Mouse (Mus musculus) heart, embryonic 14.5 days (tissue): Measurements from ENCODE around the gene Rhog. TPM values are rescaled to one million over a fixed set of nuclear protein-coding genes. Genes with fewer than 3 reads are reported as not detected.

Experiments
- ATAC-seq: fragments of 200-750 bp; cut with Nextera tagmentation; 2 replicates; pipeline ENCODE4 v1.8.0; 2017; ENCODE audit warnings: low read depth, moderate TSS enrichment; ENCODE audit not compliant: insufficient number of reproducible peaks, insufficient read depth, low FRiP score
- H3K27ac ChIP-seq, 2 experiments: fragments of 200-500 bp in 1 of 2; fragments of 300-500 bp in 1 of 2; sonication (generic) in 1 of 2; replicated peaks in 1 of 2; 2 replicates each; pipeline ENCODE4 v1.5.1; 2012 to 2014; ENCODE audit warnings: low read depth in 2 of 2, low read length in 2 of 2, control low read depth in 1 of 2, mild to moderate bottlenecking in 1 of 2, mixed read lengths in 1 of 2; ENCODE audit not compliant: control insufficient read depth in 1 of 2, insufficient read depth in 1 of 2
- H3K27me3 ChIP-seq: fragments of 300-500 bp; sonication (generic); 2 replicates; pipeline ENCODE4 v1.6.1; 2014; ENCODE audit warnings: mild to moderate bottlenecking, low read length, control low read depth; ENCODE audit not compliant: control insufficient read depth, insufficient read depth
- H3K36me3 ChIP-seq: fragments of 300-500 bp; sonication (generic); 2 replicates; pipeline ENCODE4 v1.6.1; 2014; ENCODE audit warnings: mild to moderate bottlenecking, control low read depth, low read length, mixed read lengths; ENCODE audit not compliant: control insufficient read depth, insufficient read depth
- H3K4me1 ChIP-seq, 2 experiments: fragments of 200-500 bp in 1 of 2; fragments of 300-500 bp in 1 of 2; sonication (generic) in 1 of 2; 2 replicates each; pipeline ENCODE4 v1.6.1; 2012 to 2014; ENCODE audit warnings: low read length in 2 of 2, control low read depth in 1 of 2, mixed read lengths in 1 of 2; ENCODE audit not compliant: control insufficient read depth in 2 of 2, insufficient read depth in 2 of 2
- H3K4me2 ChIP-seq: fragments of 300-500 bp; sonication (generic); 2 replicates; pipeline ENCODE4 v1.6.1; 2014; ENCODE audit warnings: mild to moderate bottlenecking, low read length
- H3K4me3 ChIP-seq, 2 experiments: fragments of 200-500 bp in 1 of 2; fragments of 300-500 bp in 1 of 2; sonication (generic) in 1 of 2; 2 replicates each; pipeline ENCODE4 v1.5.1; 2012 to 2014; ENCODE audit warnings: low read length in 2 of 2, mild to moderate bottlenecking in 2 of 2, control low read depth in 1 of 2, low read depth in 1 of 2, moderate library complexity in 1 of 2; ENCODE audit not compliant: control insufficient read depth in 1 of 2, insufficient read depth in 1 of 2
- H3K9ac ChIP-seq: fragments of 300-500 bp; sonication (generic); 2 replicates; pipeline ENCODE4 v1.6.1; 2014; ENCODE audit warnings: mild to moderate bottlenecking, low read length
- H3K9me3 ChIP-seq: fragments of 300-500 bp; sonication (generic); 2 replicates; pipeline ENCODE4 v1.6.1; 2016; ENCODE audit warnings: low read length, control low read depth; ENCODE audit not compliant: control insufficient read depth
- WGBS: fragments of 180-500 bp; shearing (Covaris S2); extraction: QIAGEN DNeasy Blood & Tissue Kit; methylation state at CpG from one replicate; pipeline ENCODE4 v1.1.7; 2014; 5-methylcytosine and 5-hydroxymethylcytosine counted together
- polyA plus RNA-seq: library from polyadenylated mRNA; unstranded; fragments of >200 nt; fragmentation: Nextera tagmentation; extraction: Ambion mirVana; gene quantifications from 2 replicates; pipeline ENCODE4 v1.2.1, GENCODE M21; 2014

The Rhog gene
- polyA plus RNA-seq, 1 experiment from 2014 or later, result 43.8 TPM

GRCm38 (mm10) chr7:102245775-102246174 lies 10.1 kb downstream of the Rhog start:
- 9% methylated on average over 1 of the region's 1 CpGs for WGBS
- Histone ChIP-seq H3K9me3 (no peaks in the 10 kb centered on the region), H3K9ac (peak overlapping the region; percentile 48), H3K4me2 (peak overlapping the region; percentile 83; the same call in 1 of the 2 replicates), H3K4me3 (no peak overlapping the region), H3K27ac (peak overlapping the region; percentile 3 to 57; a peak in 2 of 4 replicates), H3K36me3 (peaks cover 22% of the 10 kb centered on the region), H3K4me1 (peaks cover 35 to 70% of the 10 kb centered on the region in 2 experiments), H3K27me3 (no peaks in the 10 kb centered on the region)
- no peak for ATAC-seq

- no peak overlapping the region for H3K4me2 ChIP-seq
- WGBS, result 77% methylated on average over 3 of the region's 3 CpGs
- no peak overlapping the region for H3K4me3 ChIP-seq
- no peak for ATAC-seq
- H3K4me1 ChIP-seq, result peaks cover 35 to 70% of the 10 kb centered on the region in 2 experiments
- no peak overlapping the region for H3K9ac ChIP-seq
- H3K27me3 ChIP-seq, result no peaks in the 10 kb centered on the region
- no peaks in the 10 kb centered on the region for H3K9me3 ChIP-seq
- peaks cover 30% of the 10 kb centered on the region for H3K36me3 ChIP-seq
- H3K27ac ChIP-seq, result peak overlapping the region in 1 of 2 experiments; percentile 19; a peak in 2 of 4 replicates
These were observed 10.9 kb downstream of the Rhog start for GRCm38 (mm10) chr7:102244782-102245535.

GRCm38 (mm10) chr7:102243870-102244269 lies 12.0 kb downstream of the Rhog start:
- no peak overlapping the region for H3K4me2 ChIP-seq
- ATAC-seq, result no peak
- H3K4me3 ChIP-seq, result no peak overlapping the region
- H3K9me3 ChIP-seq, result no peaks in the 10 kb centered on the region
- no peaks in the 10 kb centered on the region for H3K27me3 ChIP-seq
- H3K36me3 ChIP-seq, result peaks cover 41% of the 10 kb centered on the region
- peaks cover 33 to 67% of the 10 kb centered on the region in 2 experiments for H3K4me1 ChIP-seq
- no peak overlapping the region for H3K9ac ChIP-seq
- 76% methylated on average over 2 of the region's 2 CpGs for WGBS
- H3K27ac ChIP-seq, result no peak overlapping the region

GRCm38 (mm10) chr7:102242917-102243316 lies 12.9 kb downstream of the Rhog start:
- ATAC-seq, result no peak
- WGBS, result 44% methylated on average over 3 of the region's 3 CpGs
- Histone ChIP-seq H3K9me3 (no peaks in the 10 kb centered on the region), H3K36me3 (peaks cover 51% of the 10 kb centered on the region), H3K27ac (no peak overlapping the region), H3K4me3 (no peak overlapping the region), H3K4me2 (no peak overlapping the region), H3K4me1 (peaks cover 31 to 58% of the 10 kb centered on the region in 2 experiments), H3K27me3 (no peaks in the 10 kb centered on the region), H3K9ac (no peak overlapping the region)

- 70% methylated on average over 5 of the region's 5 CpGs for WGBS
These were observed 13.5 kb downstream of the Rhog start for GRCm38 (mm10) chr7:102242371-102242770.

GRCm38 (mm10) chr7:102239591-102239990 lies 16.3 kb downstream of the Rhog start:
- H3K27ac ChIP-seq, result no peak overlapping the region
- H3K9me3 ChIP-seq, result no peaks in the 10 kb centered on the region
- peaks cover 84% of the 10 kb centered on the region for H3K36me3 ChIP-seq
- no peaks in the 10 kb centered on the region for H3K27me3 ChIP-seq
- no peak for ATAC-seq
- H3K4me3 ChIP-seq, result no peak overlapping the region
- no peak overlapping the region for H3K9ac ChIP-seq
- H3K4me2 ChIP-seq, result no peak overlapping the region
- peaks cover 7 to 27% of the 10 kb centered on the region in 2 experiments for H3K4me1 ChIP-seq
- 88% methylated on average over 16 of the region's 16 CpGs for WGBS

More at GRCm38 (mm10) chr7:102242371-102242770, 13.5 kb downstream of the Rhog start:
- no peak overlapping the region for H3K4me3 ChIP-seq
- H3K4me1 ChIP-seq, result peaks cover 26 to 54% of the 10 kb centered on the region in 2 experiments
- no peaks in the 10 kb centered on the region for H3K9me3 ChIP-seq
- no peak overlapping the region for H3K9ac ChIP-seq
- no peaks in the 10 kb centered on the region for H3K27me3 ChIP-seq
- no peak overlapping the region for H3K4me2 ChIP-seq
- peaks cover 56% of the 10 kb centered on the region for H3K36me3 ChIP-seq
- H3K27ac ChIP-seq, result no peak overlapping the region
- ATAC-seq, result no peak

- H3K4me2 ChIP-seq, result no peak overlapping the region
- H3K4me1 ChIP-seq, result peaks cover 2 to 19% of the 10 kb centered on the region in 2 experiments; a peak in 3 of 4 replicates
- H3K27ac ChIP-seq, result no peak overlapping the region
- H3K9ac ChIP-seq, result no peak overlapping the region
- no peaks in the 10 kb centered on the region for H3K27me3 ChIP-seq
- WGBS, result 89% methylated on average over 8 of the region's 8 CpGs
- no peaks in the 10 kb centered on the region for H3K9me3 ChIP-seq
- no peak for ATAC-seq
- H3K36me3 ChIP-seq, result peaks cover 85% of the 10 kb centered on the region
- no peak overlapping the region for H3K4me3 ChIP-seq
These were observed 17.1 kb downstream of the Rhog start for GRCm38 (mm10) chr7:102238686-102239286.
